In genomic region chr14:3049513-3049800, GRCm38 (mm10) we compare ENCODE assay signal across 10 mouse cellular contexts. TPM values are rescaled to one million over a fixed set of nuclear protein-coding genes. Genes with fewer than 3 reads are reported as not detected.
DNase-seq lines count a peak whose midpoint lies in the region; ATAC-seq and TF ChIP-seq lines count a peak whose summit lies in the region.
"Not testable (repeated sequence)": the region's sequence is repeated elsewhere in the genome, so short reads cannot be mapped to it uniquely, and the experiment has no call there.
"Had no signal": no experiment of that assay in that cellular context is flagged by ENCODE, and none has a peak within 500 bp of the region (broad histone marks: within the 10 kb centered on the region; RNA-seq: fewer than 3 reads in every experiment).

No protein-coding gene starts in this region.

- H3K9ac ChIP-seq in hindbrain, embryonic 15.5 days = peak overlapping the region; percentile 58
- H3K9ac ChIP-seq in liver, postnatal 0 days (replicated peaks) = not testable (repeated sequence)
- H3K9ac ChIP-seq in neural tube, embryonic 12.5 days = peak overlapping the region; percentile 61

- ATAC-seq in hindbrain, embryonic 15.5 days (ENCODE audit: low FRiP score, low read depth); liver, postnatal 0 days; neural tube, embryonic 12.5 days (ENCODE audit: low FRiP score, low read depth): not testable (repeated sequence)

- not testable (repeated sequence) for H3K4me1 ChIP-seq in hindbrain, embryonic 15.5 days (replicated peaks); liver, postnatal 0 days (ENCODE audit: insufficient read depth); neural tube, embryonic 12.5 days

- not testable (repeated sequence) for H3K9me3 ChIP-seq in hindbrain, embryonic 15.5 days; liver, postnatal 0 days (ENCODE audit: low read length); neural tube, embryonic 12.5 days

- not testable (repeated sequence) for H3K36me3 ChIP-seq in hindbrain, embryonic 15.5 days; liver, postnatal 0 days (replicated peaks; ENCODE audit: insufficient read depth, low read length); neural tube, embryonic 12.5 days

- peak overlapping the region; percentile 65; the same call in 1 of the 2 replicates for H3K27ac ChIP-seq in hindbrain, embryonic 15.5 days (replicated peaks)
- H3K27ac ChIP-seq in liver, postnatal 0 days (ENCODE audit: low read depth); neural tube, embryonic 12.5 days: not testable (repeated sequence)

- peak; percentile 22 for DNase-seq in adrenal gland, adult 2 months
- peak; percentile 11 for DNase-seq in embryo, embryonic 11 days
- DNase-seq in gastrocnemius, postnatal 14 days = peak; percentile 7
- DNase-seq in kidney, postnatal 36 days = peak; percentile 26 to 52
- peak; percentile 13 for DNase-seq in liver, postnatal 0 days
- peak; percentile 5 to 45 for DNase-seq in urinary bladder, adult 18-20 months (ENCODE audit: low spot score in 2 of 2)

- WGBS in hindbrain, embryonic 15.5 days = 2% methylated on average over 16 of the region's 20 CpGs
- WGBS in liver, postnatal 0 days (ENCODE audit: insufficient replicate concordance) = 3% methylated on average over 10 of the region's 20 CpGs
- under 1% methylated on average over 20 of the region's 20 CpGs for WGBS in neural tube, embryonic 12.5 days

- H3K4me2 ChIP-seq in hindbrain, embryonic 15.5 days = peak overlapping the region; percentile 65
- H3K4me2 ChIP-seq in liver, postnatal 0 days (ENCODE audit: low read depth, low read length) = peak overlapping the region; percentile 32; the same call in 1 of the 2 replicates
- H3K4me2 ChIP-seq in neural tube, embryonic 12.5 days (replicated peaks) = peak overlapping the region; percentile 69

- intact Hi-C loops in gastrocnemius, postnatal 14 days (cut with DNase I; ENCODE audit: low total_unique reads) = not testable (repeated sequence)

- H3K27me3 ChIP-seq in hindbrain, embryonic 15.5 days; liver, postnatal 0 days (ENCODE audit: insufficient read depth, low read length); neural tube, embryonic 12.5 days (replicated peaks): not testable (repeated sequence)

- peak overlapping the region; percentile 53 for H3K4me3 ChIP-seq in hindbrain, embryonic 15.5 days
- H3K4me3 ChIP-seq in liver, postnatal 0 days (ENCODE audit: low read depth, low read length) = not testable (repeated sequence)
- peak overlapping the region; percentile 51 for H3K4me3 ChIP-seq in neural tube, embryonic 12.5 days

- not testable (repeated sequence) for TF ChIP-seq CTCF in liver, postnatal 0 days (IDR thresholded peaks at IDR 0.05; ENCODE audit: low read depth)

- not testable (repeated sequence) for TF ChIP-seq EP300 in liver, postnatal 0 days (IDR thresholded peaks at IDR 0.05; ENCODE audit: low read depth)

RNA-seq across cellular contexts. Expression of gene Gm2897, which starts 0.4 kb away (rescaled TPM):
- under 1 TPM in 1 of 2 experiments, not detected in 1; 0.35 TPM for total RNA-seq in adrenal gland, adult 2 months (2021)
- 0.12 and 0.24 TPM in 2 replicates for polyA plus RNA-seq in adrenal gland, adult 2 months (2012; rRNA removed)
- total RNA-seq in gastrocnemius, postnatal 14 days (2021) = under 1 TPM; 0.13 to 0.51 TPM
- 12.0 TPM in 2 replicates for polyA plus RNA-seq in hindbrain, embryonic 15.5 days (2015; fragmentation: Nextera tagmentation; extraction: Ambion mirVana)
- polyA plus RNA-seq in liver, postnatal 0 days (2015; fragmentation: Nextera tagmentation; extraction: Ambion mirVana) = 0.14 TPM in 1 of 2 replicates, not detected in the other
- 6.2 and 6.7 TPM in 2 replicates for polyA plus RNA-seq in neural tube, embryonic 12.5 days (2016; fragmentation: Nextera tagmentation; extraction: Ambion mirVana)
- total RNA-seq: CH12.LX had no signal

RNA-seq across cellular contexts. Expression of gene Gm2888, which starts 19.7 kb away (rescaled TPM):
- total RNA-seq in adrenal gland, adult 2 months (2021) = not detected
- polyA plus RNA-seq in adrenal gland, adult 2 months (2012; rRNA removed) = not detected in 2 replicates
- total RNA-seq in gastrocnemius, postnatal 14 days (2021) = not detected
- not detected in 2 replicates for polyA plus RNA-seq in hindbrain, embryonic 15.5 days (2015; fragmentation: Nextera tagmentation; extraction: Ambion mirVana)
- not detected in 2 replicates for polyA plus RNA-seq in liver, postnatal 0 days (2015; fragmentation: Nextera tagmentation; extraction: Ambion mirVana)
- not detected in 2 replicates for polyA plus RNA-seq in neural tube, embryonic 12.5 days (2016; fragmentation: Nextera tagmentation; extraction: Ambion mirVana)
- total RNA-seq: adrenal gland, postnatal 4 days; CH12.LX had no signal
